Mouse (Mus musculus): ENCODE results near the gene Ctdsp1. TPM values are rescaled to one million over a fixed set of nuclear protein-coding genes. Genes with fewer than 3 reads are reported as not detected.

Ctdsp1 gene
- polyA plus RNA-seq, 1 experiment from 2014 or later, result 85.4 TPM

DNA sequence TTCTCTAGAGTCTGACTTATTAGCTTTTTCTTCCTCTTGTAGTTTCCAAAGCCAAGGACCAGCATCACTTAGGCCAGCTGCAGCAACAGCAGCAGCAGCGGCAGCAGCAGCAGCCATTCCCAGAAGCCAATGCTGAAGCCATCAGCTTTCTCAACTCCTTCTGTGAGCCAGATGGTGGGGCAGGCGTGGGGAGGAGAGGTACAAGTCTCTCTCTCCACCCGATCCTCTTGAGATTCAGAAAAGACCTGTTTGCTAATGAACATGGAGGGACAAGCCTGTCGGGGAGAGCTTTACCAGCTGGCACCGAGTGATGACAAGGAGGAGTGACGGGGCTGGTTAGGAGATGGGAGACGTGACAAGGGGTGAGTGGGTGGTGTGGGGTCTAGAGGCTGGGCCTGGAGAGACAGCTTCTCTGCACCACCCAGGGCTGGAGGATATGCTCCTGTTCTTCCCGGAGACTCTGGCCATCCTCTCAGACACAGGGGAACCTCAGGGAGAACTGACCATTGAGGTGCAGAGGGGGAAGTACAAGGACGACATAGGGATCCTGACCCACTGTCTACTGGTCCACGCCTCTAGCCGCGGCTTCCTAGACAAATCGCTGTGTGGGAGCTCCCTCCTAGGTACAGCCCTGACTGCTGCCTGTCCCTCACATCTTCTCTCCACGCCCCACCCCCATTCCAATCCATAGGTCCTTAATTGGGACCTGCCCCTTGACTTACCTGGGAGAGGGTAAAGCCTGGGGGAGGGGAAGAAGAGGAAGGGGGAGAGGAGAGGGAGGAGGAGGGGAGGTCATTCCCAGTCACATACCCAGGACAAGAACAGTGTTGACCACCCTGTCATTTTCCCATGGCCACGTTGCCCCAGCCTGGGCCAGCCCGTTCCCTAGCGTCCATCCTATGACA is 28.7 kb upstream of the Ctdsp1 start:
- 0 out of 2 replicates have a peak overlapping the region, but pooled peaks have one; percentile 4 for H3K4me3 ChIP-seq
- 52% methylated on average over 16 of the region's 17 CpGs for WGBS
- H3K4me1 ChIP-seq, result peaks cover 16% of the 10 kb centered on the region
- H3K4me2 ChIP-seq, result no peak overlapping the region
- H3K36me3 ChIP-seq, result no peaks in the 10 kb centered on the region
- no peaks in the 10 kb centered on the region for H3K27me3 ChIP-seq
- H3K9ac ChIP-seq, result 0 out of 2 replicates have a peak overlapping the region, but pooled peaks have one; percentile 1
- no peaks in the 10 kb centered on the region for H3K9me3 ChIP-seq
- ATAC-seq (ENCODE audit: insufficient number of reproducible peaks, low FRiP score, low TSS enrichment, low read depth), result 0 out of 2 replicates have a peak, but pooled peaks have one; percentile 18
- peak overlapping the region; percentile 38; the same call in 1 of the 2 replicates for H3K27ac ChIP-seq

DNA sequence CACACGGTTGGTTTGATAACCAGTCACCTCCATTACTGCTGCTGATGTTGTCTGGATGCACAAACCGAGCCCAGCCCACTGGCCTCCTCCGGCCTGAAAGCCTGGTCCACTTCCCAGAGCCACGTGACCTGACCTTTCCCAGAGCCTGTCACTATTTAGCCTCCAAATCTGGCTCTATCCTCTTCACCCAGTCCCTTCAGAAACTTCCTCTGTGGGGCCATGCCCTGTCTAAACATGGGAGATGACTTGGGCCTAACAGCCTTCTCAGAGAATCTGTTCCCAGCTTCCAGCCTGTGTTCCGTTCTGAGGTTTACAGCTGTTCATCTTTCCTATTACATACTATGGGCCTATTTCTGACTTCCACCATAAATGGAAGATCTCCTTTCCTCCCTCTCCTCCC is 27.9 kb upstream of the Ctdsp1 start:
- Histone ChIP-seq H3K4me3 (no peak overlapping the region), H3K9ac (0 out of 2 replicates have a peak overlapping the region, but pooled peaks have one; percentile 1), H3K4me2 (no peak overlapping the region), H3K4me1 (peaks cover 22% of the 10 kb centered on the region), H3K36me3 (no peaks in the 10 kb centered on the region), H3K27ac (0 out of 2 replicates have a peak overlapping the region, but pooled peaks have one; percentile 4), H3K9me3 (no peaks in the 10 kb centered on the region), H3K27me3 (no peaks in the 10 kb centered on the region)
- no peak for ATAC-seq (ENCODE audit: insufficient number of reproducible peaks, low FRiP score, low TSS enrichment, low read depth)
- WGBS, result 55% methylated on average over 5 of the region's 5 CpGs

DNA sequence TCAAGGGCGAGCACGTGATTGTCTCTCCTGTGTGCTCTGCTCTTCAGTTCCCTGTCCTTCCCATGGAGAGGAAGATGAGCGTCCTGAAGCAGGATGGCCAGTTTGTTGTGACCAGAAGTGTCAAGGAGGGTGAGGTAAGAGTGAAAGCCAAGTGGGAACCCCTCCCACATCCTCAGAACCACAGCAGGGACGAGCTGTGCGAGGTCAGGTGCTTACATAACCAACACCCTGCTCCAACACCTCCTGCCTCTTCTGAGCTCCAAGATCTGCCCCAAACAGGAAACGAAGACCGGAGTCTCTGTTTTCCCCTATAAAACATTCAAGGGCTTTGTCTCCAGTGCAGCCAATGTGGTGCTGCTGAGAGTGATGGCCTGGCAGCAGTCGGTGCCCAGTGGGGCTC is 27.0 kb upstream of the Ctdsp1 start:
- H3K4me3 ChIP-seq, result no peak overlapping the region
- 64% methylated on average over 8 of the region's 8 CpGs for WGBS
- ATAC-seq (ENCODE audit: insufficient number of reproducible peaks, low FRiP score, low TSS enrichment, low read depth), result no peak

DNA sequence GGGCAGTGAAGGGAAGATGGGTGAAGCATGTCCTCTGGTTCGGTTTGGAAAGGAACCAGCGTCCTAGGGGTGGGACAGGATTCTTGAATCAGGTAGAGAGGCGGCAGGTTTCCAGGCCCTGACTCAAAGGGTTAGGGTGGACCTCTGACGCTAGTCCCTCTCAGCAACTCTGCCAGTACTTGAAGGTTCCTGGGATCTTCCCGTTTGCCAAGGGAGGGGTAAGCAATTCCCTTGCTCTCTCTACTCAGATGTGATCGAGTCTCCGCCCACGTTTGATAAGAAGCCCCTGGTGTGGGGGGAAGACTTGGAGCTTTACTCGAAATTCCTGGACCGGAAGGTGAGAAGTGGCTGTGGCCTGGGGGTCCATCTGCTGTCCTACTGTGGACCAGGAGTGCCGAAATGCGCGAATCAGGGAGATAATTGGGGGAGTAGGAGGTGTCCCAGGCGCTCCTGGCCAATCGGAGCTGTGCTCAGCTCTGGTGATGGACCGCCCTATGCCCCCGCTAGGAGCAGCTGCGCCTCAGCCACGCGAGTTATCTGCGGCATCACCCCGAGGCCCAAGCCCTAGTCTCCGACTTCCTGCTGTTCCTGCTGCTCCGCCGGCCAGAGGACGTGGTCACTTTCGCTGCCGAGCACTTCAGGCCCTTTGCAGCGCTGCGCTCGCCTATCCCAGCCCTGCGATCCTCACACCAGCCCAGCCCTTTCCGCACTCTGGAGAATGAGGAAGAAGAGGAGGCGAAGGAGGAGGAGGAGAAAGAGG is 23.2 kb upstream of the Ctdsp1 start:
- H3K4me2 ChIP-seq, result peak overlapping the region; percentile 74
- H3K27me3 ChIP-seq, result no peaks in the 10 kb centered on the region
- H3K36me3 ChIP-seq, result no peaks in the 10 kb centered on the region
- 15% methylated on average over 34 of the region's 34 CpGs for WGBS
- peak overlapping the region; percentile 35 for H3K4me3 ChIP-seq
- H3K4me1 ChIP-seq, result peaks cover 10% of the 10 kb centered on the region
- H3K27ac ChIP-seq, result no peak overlapping the region
- no peaks in the 10 kb centered on the region for H3K9me3 ChIP-seq
- no peak overlapping the region for H3K9ac ChIP-seq
- peak; percentile 74; the same call in 1 of the 2 replicates for ATAC-seq (ENCODE audit: insufficient number of reproducible peaks, low FRiP score, low TSS enrichment, low read depth)

More for the DNA sequence above, 27.0 kb upstream of the Ctdsp1 start:
- Histone ChIP-seq H3K4me2 (no peak overlapping the region), H3K36me3 (no peaks in the 10 kb centered on the region), H3K9ac (no peak overlapping the region), H3K4me1 (peaks cover 22% of the 10 kb centered on the region), H3K27me3 (no peaks in the 10 kb centered on the region), H3K9me3 (no peaks in the 10 kb centered on the region), H3K27ac (no peak overlapping the region)

DNA sequence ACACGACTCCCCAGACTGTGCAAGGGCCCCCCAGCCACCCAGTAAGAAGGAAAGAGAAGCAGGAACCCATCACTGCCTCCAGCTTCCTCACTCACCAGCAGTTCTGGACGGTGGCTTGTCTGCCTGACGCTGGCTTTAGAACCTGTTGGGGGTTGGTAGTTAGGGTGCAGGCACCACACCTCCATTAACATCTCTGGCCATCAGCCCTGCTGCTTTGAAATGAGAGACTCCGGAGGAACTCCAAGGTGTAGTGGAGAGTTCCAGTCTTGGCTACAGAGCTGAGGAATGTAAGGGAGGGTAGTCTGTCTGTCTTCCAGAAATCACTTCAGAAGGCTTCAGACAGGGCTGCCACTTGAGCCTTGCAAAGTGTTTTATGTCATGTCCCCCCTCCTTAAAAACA is 21.3 kb upstream of the Ctdsp1 start:
- Histone ChIP-seq H3K9me3 (no peaks in the 10 kb centered on the region), H3K4me1 (peaks cover 9% of the 10 kb centered on the region), H3K9ac (no peak overlapping the region), H3K4me2 (no peak overlapping the region), H3K27me3 (no peaks in the 10 kb centered on the region), H3K27ac (no peak overlapping the region), H3K36me3 (no peaks in the 10 kb centered on the region), H3K4me3 (no peak overlapping the region)
- ATAC-seq (ENCODE audit: insufficient number of reproducible peaks, low FRiP score, low TSS enrichment, low read depth), result no peak
- 33% methylated on average over 4 of the region's 4 CpGs for WGBS

DNA sequence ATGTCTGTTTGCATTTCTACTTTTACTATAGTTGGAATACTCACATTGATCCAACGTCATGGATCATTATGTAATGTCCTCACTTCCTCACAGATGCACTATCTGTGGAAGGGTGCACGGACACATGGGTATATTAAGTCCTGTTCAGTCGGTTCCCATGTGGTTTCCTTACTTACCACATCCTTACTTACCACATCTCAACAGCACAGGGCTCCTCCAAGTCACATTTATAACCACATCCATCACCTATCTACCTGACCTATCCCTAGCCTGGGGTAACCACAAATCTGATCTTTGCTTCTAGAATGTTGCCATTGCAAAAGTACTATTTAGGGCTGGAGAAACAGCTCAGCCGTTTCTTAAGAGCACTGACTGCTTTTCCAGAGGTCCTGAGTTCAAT is 17.9 kb upstream of the Ctdsp1 start:
- no peak for ATAC-seq (ENCODE audit: insufficient number of reproducible peaks, low FRiP score, low TSS enrichment, low read depth)
- no peaks in the 10 kb centered on the region for H3K27me3 ChIP-seq
- H3K36me3 ChIP-seq, result no peaks in the 10 kb centered on the region
- H3K4me2 ChIP-seq, result no peak overlapping the region
- 62% methylated on average over 4 of the region's 4 CpGs for WGBS
- no peaks in the 10 kb centered on the region for H3K9me3 ChIP-seq
- H3K9ac ChIP-seq, result no peak overlapping the region
- H3K27ac ChIP-seq, result no peak overlapping the region
- peaks cover 13% of the 10 kb centered on the region for H3K4me1 ChIP-seq
- H3K4me3 ChIP-seq, result no peak overlapping the region

DNA sequence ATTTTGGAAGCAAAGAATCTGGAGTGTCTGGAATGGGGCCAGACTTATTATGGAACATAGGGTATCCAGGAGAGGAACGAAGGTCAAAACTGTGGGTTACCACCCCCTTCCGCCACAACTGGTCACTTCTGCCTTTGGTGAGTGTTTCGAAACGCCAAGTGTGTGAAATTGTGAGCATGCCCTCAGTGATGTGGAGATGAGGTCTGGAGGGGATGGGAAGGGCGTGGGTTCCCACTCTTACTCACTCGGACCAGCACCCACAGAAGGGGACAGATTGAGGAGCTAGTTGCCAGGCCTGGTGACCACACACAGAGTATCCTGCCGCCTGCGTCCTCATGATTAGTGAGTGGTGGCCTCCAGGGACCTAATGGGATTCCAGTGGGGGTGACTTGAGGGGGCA is 16.3 kb upstream of the Ctdsp1 start, which contains the start of gene Slc11a1:
Slc11a1 (plus strand) TSS at position 216 of the 400 bp plus-strand sequence.
- H3K27ac ChIP-seq, result no peak within 1 kb of the TSS
- no peaks in the 10 kb centered on the region for H3K9me3 ChIP-seq
- ATAC-seq (ENCODE audit: insufficient number of reproducible peaks, low FRiP score, low TSS enrichment, low read depth), result no peak
- H3K9ac ChIP-seq, result no peak within 1 kb of the TSS
- no peak within 1 kb of the TSS for H3K4me3 ChIP-seq
- H3K4me1 ChIP-seq, result peaks cover 12% of the 10 kb centered on the region; the same call in 1 of the 2 replicates
- WGBS, result 62% methylated on average over 8 of the region's 8 CpGs
- no peak within 1 kb of the TSS for H3K4me2 ChIP-seq
- H3K27me3 ChIP-seq, result no peaks in the 10 kb centered on the region
- H3K36me3 ChIP-seq, result no peaks in the 10 kb centered on the region

DNA sequence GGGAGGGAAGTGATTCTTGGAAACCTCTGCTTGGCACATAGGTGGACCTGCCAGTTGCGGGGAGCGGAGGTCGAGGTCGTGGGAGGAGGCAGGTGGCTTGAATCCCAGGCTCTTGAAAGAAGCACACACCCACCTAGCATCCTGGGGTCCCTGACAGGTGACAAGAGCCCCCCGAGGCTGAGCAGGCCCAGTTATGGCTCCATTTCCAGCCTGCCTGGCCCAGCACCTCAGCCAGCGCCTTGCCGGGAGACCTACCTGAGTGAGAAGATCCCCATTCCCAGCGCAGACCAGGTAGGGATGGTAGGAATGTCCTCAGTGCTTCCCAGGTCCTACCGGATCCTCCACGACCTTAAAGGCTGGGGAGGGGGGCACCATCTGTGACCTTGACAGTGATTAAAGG is 15.7 kb upstream of the Ctdsp1 start:
- 79% methylated on average over 10 of the region's 10 CpGs for WGBS
- H3K4me2 ChIP-seq, result no peak overlapping the region
- no peak overlapping the region for H3K4me3 ChIP-seq
- H3K27me3 ChIP-seq, result no peaks in the 10 kb centered on the region
- H3K36me3 ChIP-seq, result no peaks in the 10 kb centered on the region
- peaks cover 12% of the 10 kb centered on the region; the same call in 1 of the 2 replicates for H3K4me1 ChIP-seq
- no peak for ATAC-seq (ENCODE audit: insufficient number of reproducible peaks, low FRiP score, low TSS enrichment, low read depth)
- no peaks in the 10 kb centered on the region for H3K9me3 ChIP-seq
- no peak overlapping the region for H3K27ac ChIP-seq
- no peak overlapping the region for H3K9ac ChIP-seq

DNA sequence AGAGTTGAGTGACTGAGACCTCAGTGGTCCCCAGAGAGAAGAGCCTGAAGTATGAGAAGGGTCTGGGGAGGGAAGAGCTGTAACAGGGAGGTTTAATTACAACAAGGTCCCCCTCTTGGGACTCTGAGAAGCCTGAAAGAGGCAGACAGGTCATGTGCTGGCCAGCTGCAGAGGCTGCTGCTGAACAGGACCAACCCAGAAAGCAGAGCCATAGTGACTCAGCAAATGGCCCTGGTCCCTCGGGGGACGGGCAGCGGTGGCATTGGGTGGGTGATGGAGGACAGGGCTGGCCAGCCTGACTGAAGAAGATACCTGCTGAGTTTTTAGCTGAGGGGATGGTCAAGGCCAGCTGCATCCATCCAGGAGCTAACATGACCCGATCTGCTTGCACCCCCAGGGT is 14.9 kb upstream of the Ctdsp1 start:
- no peak overlapping the region for H3K4me3 ChIP-seq
- no peaks in the 10 kb centered on the region for H3K9me3 ChIP-seq
- no peaks in the 10 kb centered on the region for H3K36me3 ChIP-seq
- no peak overlapping the region for H3K27ac ChIP-seq
- no peak overlapping the region for H3K9ac ChIP-seq
- WGBS, result 70% methylated on average over 4 of the region's 4 CpGs
- H3K4me1 ChIP-seq, result peaks cover 12% of the 10 kb centered on the region; the same call in 1 of the 2 replicates
- ATAC-seq (ENCODE audit: insufficient number of reproducible peaks, low FRiP score, low TSS enrichment, low read depth), result no peak
- no peaks in the 10 kb centered on the region for H3K27me3 ChIP-seq
- H3K4me2 ChIP-seq, result no peak overlapping the region

DNA sequence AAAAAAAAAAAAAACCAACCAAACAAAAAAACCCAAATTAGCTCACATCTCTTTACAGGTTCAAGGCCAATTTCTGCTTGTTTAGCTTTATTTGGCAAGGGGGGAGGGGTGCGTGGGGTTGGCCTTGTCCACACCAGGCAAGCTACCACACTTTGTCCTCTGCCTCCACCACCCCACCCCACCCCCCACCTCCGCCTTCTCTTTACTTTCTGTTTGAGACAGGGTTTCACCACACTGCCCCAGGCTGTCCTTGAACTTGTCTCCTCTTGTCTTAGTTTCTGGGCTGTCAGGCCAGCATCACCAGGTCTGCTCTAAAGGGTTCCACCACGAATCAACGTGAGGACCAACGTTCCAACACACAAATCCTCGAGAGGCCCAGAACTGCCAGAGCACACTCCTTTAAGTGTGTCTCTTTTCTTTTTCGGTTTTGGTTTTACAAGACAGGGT is 12.2 kb upstream of the Ctdsp1 start:
- 65% methylated on average over 7 of the region's 7 CpGs for WGBS
- Histone ChIP-seq H3K9me3 (no peaks in the 10 kb centered on the region), H3K4me1 (peaks cover 12% of the 10 kb centered on the region; the same call in 1 of the 2 replicates), H3K9ac (no peak overlapping the region), H3K4me3 (no peak overlapping the region), H3K36me3 (no peaks in the 10 kb centered on the region), H3K4me2 (no peak overlapping the region), H3K27ac (no peak overlapping the region), H3K27me3 (no peaks in the 10 kb centered on the region)
- no peak for ATAC-seq (ENCODE audit: insufficient number of reproducible peaks, low FRiP score, low TSS enrichment, low read depth)

DNA sequence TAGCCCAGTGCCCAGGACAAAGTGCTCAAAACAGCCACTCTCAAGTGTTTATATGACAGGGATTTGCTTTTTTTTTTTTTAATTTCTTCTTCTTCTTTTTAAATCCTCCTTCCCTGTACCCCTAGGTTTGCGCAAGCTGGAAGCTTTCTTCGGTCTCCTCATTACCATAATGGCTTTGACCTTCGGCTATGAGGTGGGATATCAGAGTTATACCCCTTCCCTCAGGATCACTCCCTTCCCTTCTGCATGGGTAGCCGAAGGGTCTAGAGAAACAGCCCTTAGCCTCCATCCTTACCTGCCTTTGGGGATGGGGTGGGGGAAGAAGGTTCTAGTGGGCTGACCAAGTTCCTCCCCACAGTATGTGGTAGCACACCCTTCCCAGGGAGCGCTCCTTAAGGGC is 10.8 kb upstream of the Ctdsp1 start:
- no peak for ATAC-seq (ENCODE audit: insufficient number of reproducible peaks, low FRiP score, low TSS enrichment, low read depth)
- H3K36me3 ChIP-seq, result no peaks in the 10 kb centered on the region
- WGBS, result 84% methylated on average over 5 of the region's 5 CpGs

More for the DNA sequence above, 10.8 kb upstream of the Ctdsp1 start:
- Histone ChIP-seq H3K4me2 (no peak overlapping the region), H3K4me3 (no peak overlapping the region), H3K27ac (no peak overlapping the region), H3K9me3 (no peaks in the 10 kb centered on the region), H3K9ac (no peak overlapping the region), H3K27me3 (no peaks in the 10 kb centered on the region), H3K4me1 (peaks cover 6% of the 10 kb centered on the region; the same call in 1 of the 2 replicates)

Measured in limb, embryonic 15.5 days (tissue).